Mouse (Mus musculus) liver, adult 2 months (tissue): Measurements from ENCODE around the gene Agk. TPM values are rescaled to one million over a fixed set of nuclear protein-coding genes. Genes with fewer than 3 reads are reported as not detected.

Experiments used
- DNase-seq: peaks from one replicate; pipeline ENCODE4 v3.0.0-alpha.2; 2011; ENCODE audit warnings: low read depth, low spot score; ENCODE audit errors: extremely low read depth
- H3K27ac ChIP-seq: fragments of 200-500 bp; replicated peaks from 2 replicates; pipeline ENCODE4 v1.5.1; 2012; ENCODE audit warnings: low read depth, mild to moderate bottlenecking, control low read depth, inconsistent platforms, low read length; ENCODE audit not compliant: insufficient read depth
- H3K27me3 ChIP-seq: fragments of 200-500 bp; 2 replicates; pipeline ENCODE4 v1.6.1; 2012; ENCODE audit warnings: mild to moderate bottlenecking, moderate library complexity, low read length, inconsistent platforms; ENCODE audit not compliant: control insufficient read depth, insufficient read depth
- H3K36me3 ChIP-seq: fragments of 200-500 bp; 2 replicates; pipeline ENCODE4 v1.6.1; 2012; ENCODE audit warnings: low read length, inconsistent platforms; ENCODE audit not compliant: control insufficient read depth, insufficient read depth
- H3K4me1 ChIP-seq: fragments of 200-500 bp; 2 replicates; pipeline ENCODE4 v1.6.1; 2011; ENCODE audit warnings: low read length; ENCODE audit not compliant: control insufficient read depth, insufficient read depth
- H3K4me3 ChIP-seq: fragments of 200-500 bp; 2 replicates; pipeline ENCODE4 v1.5.1; 2011; ENCODE audit warnings: low read depth, mild to moderate bottlenecking, control low read depth, low read length, moderate library complexity; ENCODE audit not compliant: insufficient read depth
- H3K79me2 ChIP-seq: fragments of 200-500 bp; 2 replicates; pipeline ENCODE4 v1.6.1; 2012; ENCODE audit warnings: inconsistent platforms, mild to moderate bottlenecking, low read length, moderate library complexity; ENCODE audit not compliant: control insufficient read depth, insufficient read depth
- H3K9ac ChIP-seq: fragments of 200-500 bp; 2 replicates; pipeline ENCODE4 v1.6.1; 2012; ENCODE audit warnings: low read depth, mild to moderate bottlenecking, control low read depth, inconsistent platforms, low read length
- CTCF ChIP-seq: fragments of 200-500 bp; IDR thresholded peaks from 2 replicates; pipeline ENCODE4 v1.5.1; 2011; ENCODE audit warnings: low read depth, low read length, control low read depth
- POLR2A ChIP-seq: fragments of 200-500 bp; IDR thresholded peaks from 2 replicates; pipeline ENCODE4 v1.6.1; 2011; ENCODE audit warnings: low read length, control low read depth; ENCODE audit not compliant: insufficient read depth; ENCODE audit errors: extremely low read depth
- WGBS: fragments of 180-500 bp; shearing (Covaris S2); methylation state at CpG from one replicate; pipeline ENCODE4 v1.1.7; 2018; 5-methylcytosine and 5-hydroxymethylcytosine counted together
- polyA plus RNA-seq: library from polyadenylated mRNA; depleted of rRNA; stranded (reverse); fragments of >200 nt; gene quantifications from 2 replicates; pipeline ENCODE4 v1.2.3, GENCODE M21; 2012
- total RNA-seq: library from RNA; depleted of rRNA; stranded (reverse); fragments of >200 nt; gene quantifications from 2 replicates; pipeline ENCODE4 v1.2.3, GENCODE M21; 2014

Gene Agk
- total and polyA plus RNA-seq, 2 experiments: 4.8 to 10.5 TPM

GRCm38 (mm10) chr6:40353360-40353759 is 28.4 kb downstream of the Agk start:
- Histone ChIP-seq H3K36me3 (peaks cover 9% of the 10 kb centered on the region; the same call in 1 of the 2 replicates), H3K4me3 (no peak overlapping the region), H3K4me1 (no peaks in the 10 kb centered on the region), H3K27me3 (no peaks in the 10 kb centered on the region), H3K9ac (no peak overlapping the region), H3K27ac (no peak overlapping the region), H3K79me2 (no peaks in the 10 kb centered on the region)
- DNase-seq: no peak
- WGBS: 92% methylated on average over 7 of the region's 7 CpGs
- TF ChIP-seq CTCF: no peak
- TF ChIP-seq POLR2A: no peak

DNA sequence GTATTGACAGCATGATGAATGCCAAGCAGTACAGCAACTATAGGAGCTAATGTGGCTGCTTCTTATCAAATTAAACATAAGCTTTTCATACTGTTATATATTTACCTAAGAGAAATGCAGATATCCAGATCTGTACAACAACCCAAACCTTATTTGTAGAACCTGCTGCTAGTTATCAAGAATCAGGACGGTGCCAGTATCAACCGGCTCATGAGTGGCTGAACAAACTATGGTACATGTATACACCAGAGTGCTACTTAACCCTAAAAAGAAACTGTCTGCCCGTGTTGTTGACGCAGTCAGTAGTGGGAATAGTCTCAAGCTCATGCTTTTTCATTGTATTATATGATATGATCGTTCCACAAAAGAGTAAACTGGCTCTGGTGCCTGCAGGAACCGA is 46.1 kb downstream of the Agk start:
- no peak for DNase-seq
- no peaks in the 10 kb centered on the region for H3K4me1 ChIP-seq
- H3K27me3 ChIP-seq: no peaks in the 10 kb centered on the region
- peaks cover 8% of the 10 kb centered on the region for H3K36me3 ChIP-seq
- no peak overlapping the region for H3K27ac ChIP-seq
- no peak for TF ChIP-seq POLR2A
- no peak for TF ChIP-seq CTCF
- H3K4me3 ChIP-seq: no peak overlapping the region
- no peak overlapping the region for H3K9ac ChIP-seq
- WGBS: 96% methylated on average over 6 of the region's 6 CpGs
- no peaks in the 10 kb centered on the region for H3K79me2 ChIP-seq

- WGBS: 84% methylated on average over 3 of the region's 3 CpGs
- Histone ChIP-seq H3K36me3 (peaks cover 12% of the 10 kb centered on the region; the same call in 1 of the 2 replicates), H3K27me3 (no peaks in the 10 kb centered on the region), H3K4me1 (no peaks in the 10 kb centered on the region), H3K79me2 (no peaks in the 10 kb centered on the region), H3K9ac (no peak overlapping the region), H3K27ac (no peak overlapping the region), H3K4me3 (no peak overlapping the region)
- no peak for DNase-seq
- TF ChIP-seq POLR2A: no peak
- no peak for TF ChIP-seq CTCF
Observed at GRCm38 (mm10) chr6:40380181-40380580, 55.2 kb downstream of the Agk start.

GRCm38 (mm10) chr6:40381908-40382307 is 56.9 kb downstream of the Agk start:
- H3K9ac ChIP-seq: no peak overlapping the region
- H3K4me3 ChIP-seq: no peak overlapping the region
- H3K79me2 ChIP-seq: no peaks in the 10 kb centered on the region
- peaks cover 7% of the 10 kb centered on the region; the same call in 1 of the 2 replicates for H3K36me3 ChIP-seq
- DNase-seq: no peak
- no peaks in the 10 kb centered on the region for H3K4me1 ChIP-seq
- TF ChIP-seq CTCF (no peak), POLR2A (no peak)
- no peaks in the 10 kb centered on the region for H3K27me3 ChIP-seq
- no peak overlapping the region for H3K27ac ChIP-seq
- WGBS: 89% methylated on average over 4 of the region's 4 CpGs

GRCm38 (mm10) chr6:40385682-40386081 is 60.7 kb downstream of the Agk start:
- Histone ChIP-seq H3K27ac (no peak overlapping the region), H3K27me3 (no peaks in the 10 kb centered on the region), H3K79me2 (no peaks in the 10 kb centered on the region), H3K4me1 (no peaks in the 10 kb centered on the region), H3K36me3 (peaks cover 12% of the 10 kb centered on the region; the same call in 1 of the 2 replicates), H3K9ac (no peak overlapping the region), H3K4me3 (no peak overlapping the region)
- DNase-seq: no peak
- TF ChIP-seq CTCF (no peak), POLR2A (no peak)
- 57% methylated on average over 3 of the region's 3 CpGs for WGBS

DNA sequence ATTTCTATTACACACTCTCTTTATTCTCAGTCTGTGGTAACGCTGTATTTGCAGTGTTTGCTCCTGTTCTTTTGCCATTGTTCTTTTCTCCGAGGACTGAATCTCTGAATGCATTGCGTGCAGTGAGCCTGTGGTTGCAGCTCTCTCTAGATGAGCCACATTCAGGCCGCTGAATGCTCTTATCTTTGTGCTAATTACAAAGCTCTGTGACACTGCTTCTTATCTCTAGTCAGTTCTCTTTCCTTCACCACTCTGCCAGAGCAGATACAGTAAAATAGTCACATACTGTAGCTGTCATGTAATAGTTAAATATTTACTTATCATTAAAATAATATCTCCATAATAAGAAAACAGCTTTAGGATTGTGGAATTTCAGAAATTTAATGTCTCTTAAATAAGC is 63.7 kb downstream of the Agk start:
- peaks cover 10% of the 10 kb centered on the region; the same call in 1 of the 2 replicates for H3K36me3 ChIP-seq
- H3K4me3 ChIP-seq: no peak overlapping the region
- no peak overlapping the region for H3K27ac ChIP-seq
- H3K9ac ChIP-seq: no peak overlapping the region
- no peaks in the 10 kb centered on the region for H3K27me3 ChIP-seq
- TF ChIP-seq CTCF (no peak), POLR2A (no peak)
- no peak for DNase-seq
- WGBS: 79% methylated on average over 4 of the region's 4 CpGs
- no peaks in the 10 kb centered on the region for H3K4me1 ChIP-seq
- no peaks in the 10 kb centered on the region for H3K79me2 ChIP-seq
